Mouse (Mus musculus) cortical plate, adult 2 months (tissue): Measurements from ENCODE around the gene Robo1. TPM values are rescaled to one million over a fixed set of nuclear protein-coding genes. Genes with fewer than 3 reads are reported as not detected.

Experiments used
- H3K27ac ChIP-seq: fragments of 200-500 bp; 2 replicates; pipeline ENCODE4 v1.5.1; 2012; ENCODE audit warnings: low read length, control low read depth, inconsistent platforms; ENCODE audit not compliant: insufficient read depth
- H3K4me1 ChIP-seq: fragments of 200-500 bp; 2 replicates; pipeline ENCODE4 v1.6.1; 2011; ENCODE audit warnings: low read length; ENCODE audit not compliant: control insufficient read depth, insufficient read depth
- H3K4me3 ChIP-seq: fragments of 200-500 bp; 2 replicates; pipeline ENCODE4 v1.5.1; 2011; ENCODE audit warnings: mild to moderate bottlenecking, low read length, control low read depth; ENCODE audit not compliant: insufficient read depth
- CTCF ChIP-seq: fragments of 200-500 bp; IDR thresholded peaks from 2 replicates; pipeline ENCODE4 v1.5.1; 2011; ENCODE audit warnings: mild to moderate bottlenecking, control low read depth, low read length; ENCODE audit not compliant: insufficient read depth; ENCODE audit errors: extremely low read depth
- POLR2A ChIP-seq: fragments of 200-500 bp; IDR thresholded peaks from 2 replicates; pipeline ENCODE4 v1.6.1; 2011; ENCODE audit warnings: mild to moderate bottlenecking, low read length, control low read depth; ENCODE audit not compliant: insufficient read depth; ENCODE audit errors: extremely low read depth
- polyA plus RNA-seq: library from polyadenylated mRNA; depleted of rRNA; stranded (reverse); fragments of >200 nt; gene quantifications from 2 replicates; pipeline ENCODE4 v1.2.3, GENCODE M21; 2012

The Robo1 gene
- polyA plus RNA-seq, 1 experiment: 14.1 TPM

DNA sequence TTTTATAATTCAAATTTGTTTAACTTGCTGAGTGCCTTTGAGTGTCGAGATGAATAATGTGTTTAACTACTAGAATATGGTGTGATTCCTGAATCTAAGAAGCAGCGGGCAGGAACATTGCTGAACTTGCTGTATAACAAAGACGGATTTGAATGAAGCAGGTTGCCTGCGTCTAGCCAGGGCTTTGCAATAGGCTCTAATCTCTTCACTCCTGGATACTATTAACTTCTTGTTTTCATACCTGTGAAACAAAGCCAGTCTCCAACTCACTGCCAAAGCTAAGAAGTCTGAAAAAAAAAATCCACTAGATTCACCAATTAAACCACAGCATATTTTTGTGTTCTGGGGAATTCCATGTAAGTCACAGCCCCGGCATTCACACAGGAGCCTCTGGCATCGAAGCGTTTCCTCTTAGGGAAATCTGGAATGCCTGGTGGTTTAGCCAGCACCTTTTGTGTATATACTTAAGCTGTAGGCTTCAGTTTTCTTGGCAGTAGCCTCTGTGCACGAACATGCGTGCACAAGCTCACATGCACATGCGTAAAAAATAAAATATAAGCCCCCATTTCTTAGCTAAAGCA lies 687.9 kb downstream of the Robo1 start:
- TF ChIP-seq POLR2A: no peak
- no peak for TF ChIP-seq CTCF
- no peaks in the 10 kb centered on the region; the same call in 1 of the 2 replicates for H3K4me1 ChIP-seq
- H3K4me3 ChIP-seq: no peak overlapping the region
- H3K27ac ChIP-seq: no peak overlapping the region

DNA sequence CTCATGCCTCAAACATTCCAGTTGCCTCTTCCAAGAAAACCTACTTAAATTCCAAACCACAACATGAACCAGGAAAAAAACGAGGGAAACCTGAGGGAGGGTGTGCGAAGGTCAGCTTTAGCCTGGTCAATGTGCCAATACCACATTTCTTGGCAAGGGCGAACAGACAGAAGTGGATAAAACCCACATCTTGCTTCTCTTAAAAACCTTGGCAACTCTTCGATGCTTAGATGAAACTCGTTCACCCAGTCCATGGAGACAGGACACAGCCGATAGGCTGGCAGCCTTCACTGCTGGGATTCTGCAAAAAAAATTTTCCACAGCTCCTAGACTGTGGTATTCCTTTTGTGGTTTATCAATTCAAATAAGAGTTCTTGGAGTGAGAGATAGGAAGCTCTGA lies 690.6 kb downstream of the Robo1 start:
- no peak for TF ChIP-seq POLR2A
- no peak for TF ChIP-seq CTCF
- no peaks in the 10 kb centered on the region; the same call in 1 of the 2 replicates for H3K4me1 ChIP-seq
- H3K4me3 ChIP-seq: no peak overlapping the region
- no peak overlapping the region for H3K27ac ChIP-seq

DNA sequence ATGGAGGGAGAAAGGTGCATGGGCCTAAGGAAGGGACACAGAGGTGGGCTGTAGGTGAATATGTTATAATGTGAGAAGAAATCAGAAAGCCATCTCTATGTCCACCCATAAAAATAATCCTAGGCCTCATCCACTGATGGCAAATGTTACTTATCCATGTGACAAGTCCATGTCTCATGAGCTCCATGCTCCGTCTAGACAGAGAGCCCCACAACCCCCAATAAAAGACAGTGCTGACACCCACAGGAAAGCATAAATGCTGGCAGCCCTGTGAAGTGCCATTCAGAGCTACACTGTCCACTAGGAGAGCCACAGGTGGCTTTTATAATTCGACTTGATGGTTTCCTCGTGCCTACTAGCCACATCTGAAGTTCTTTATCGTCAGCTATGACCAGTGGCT lies 694.6 kb downstream of the Robo1 start:
- no peak overlapping the region for H3K4me3 ChIP-seq

DNA sequence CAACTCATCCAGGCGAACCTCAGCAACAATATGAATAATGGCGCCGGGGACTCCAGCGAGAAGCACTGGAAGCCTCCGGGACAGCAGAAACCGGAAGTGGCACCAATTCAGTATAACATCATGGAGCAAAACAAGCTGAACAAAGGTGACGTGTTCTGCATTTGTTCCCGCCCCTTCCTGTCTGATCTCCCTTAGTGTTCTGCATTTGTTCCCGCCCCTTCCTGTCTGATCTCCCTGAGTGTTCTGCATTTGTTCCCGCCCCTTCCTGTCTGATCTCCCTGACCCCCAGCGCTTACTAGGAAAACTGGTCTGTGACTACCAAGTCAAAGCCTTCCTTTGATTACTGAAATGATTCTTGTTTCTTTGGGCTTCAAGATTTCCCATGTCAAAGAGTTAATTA lies 696.5 kb downstream of the Robo1 start:
- no peak overlapping the region for H3K27ac ChIP-seq
- no peak for TF ChIP-seq CTCF
- TF ChIP-seq POLR2A: no peak
- H3K4me1 ChIP-seq: no peaks in the 10 kb centered on the region
- H3K4me3 ChIP-seq: no peak overlapping the region

More for the DNA sequence above, 694.6 kb downstream of the Robo1 start:
- Histone ChIP-seq H3K27ac (no peak overlapping the region), H3K4me1 (no peaks in the 10 kb centered on the region)
- TF ChIP-seq POLR2A (no peak), CTCF (no peak)

DNA sequence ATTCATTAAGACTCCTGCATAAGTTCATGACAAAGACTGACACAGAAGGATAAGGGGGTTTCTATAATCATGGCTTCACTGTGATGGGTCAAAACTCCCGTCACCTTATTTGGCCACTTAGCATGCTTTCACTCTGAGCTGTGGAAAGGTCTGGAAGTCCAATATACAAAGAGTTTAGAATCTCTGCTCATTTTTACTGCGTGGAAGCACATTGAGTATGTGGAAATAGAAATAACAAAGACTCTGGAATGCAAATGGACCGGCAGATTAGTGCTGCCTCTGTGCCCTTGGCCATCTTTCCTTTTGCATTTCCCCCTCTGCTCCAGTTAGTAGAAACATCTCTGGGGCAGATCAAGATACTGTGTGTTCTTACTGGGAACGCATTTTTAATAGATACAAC lies 697.7 kb downstream of the Robo1 start:
- TF ChIP-seq POLR2A (no peak), CTCF (no peak)
- no peak overlapping the region for H3K27ac ChIP-seq
- H3K4me1 ChIP-seq: no peaks in the 10 kb centered on the region
- H3K4me3 ChIP-seq: no peak overlapping the region

DNA sequence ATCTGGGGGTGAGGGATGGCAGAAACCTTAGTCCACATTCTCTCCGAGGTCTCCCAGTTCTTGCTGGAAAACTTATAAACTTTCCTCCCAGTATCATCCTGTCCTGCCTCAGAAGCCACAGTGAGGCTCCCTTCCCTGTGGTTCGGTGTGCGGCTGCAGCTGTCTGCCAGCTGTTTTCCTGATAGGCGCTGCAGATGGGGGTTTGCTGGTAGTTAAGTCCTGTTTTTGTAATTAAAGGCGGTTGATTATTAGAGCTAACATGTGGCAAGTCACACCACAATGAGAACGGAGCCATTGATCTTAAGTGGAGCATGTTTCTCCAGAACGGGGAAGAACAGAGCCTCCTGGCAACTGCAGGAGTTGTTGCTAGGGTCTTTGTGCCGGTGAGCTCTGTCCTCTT lies 699.3 kb downstream of the Robo1 start:
- no peak overlapping the region for H3K27ac ChIP-seq
- no peak overlapping the region for H3K4me3 ChIP-seq
- H3K4me1 ChIP-seq: no peaks in the 10 kb centered on the region
- no peak for TF ChIP-seq POLR2A

DNA sequence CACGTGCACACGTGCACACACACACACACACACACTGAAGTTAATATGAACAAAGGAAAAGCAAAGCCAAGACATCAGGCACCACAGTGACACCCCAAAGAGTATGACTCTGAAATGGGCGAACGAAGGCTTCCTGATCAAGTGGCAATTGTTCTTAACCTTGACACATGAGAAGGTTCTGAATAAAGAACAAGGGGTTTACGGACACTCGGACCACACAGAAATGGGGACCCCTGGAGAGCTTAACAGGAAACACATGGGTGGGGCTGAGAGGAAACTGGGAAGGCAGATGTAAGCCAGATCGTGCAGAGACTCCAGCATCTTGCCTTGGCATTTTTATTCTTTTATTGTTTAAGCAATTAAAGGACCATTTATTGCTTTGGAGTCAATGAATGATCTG lies 703.2 kb downstream of the Robo1 start:
- peaks cover 3% of the 10 kb centered on the region; the same call in 1 of the 2 replicates for H3K4me1 ChIP-seq
- TF ChIP-seq CTCF: no peak
- no peak for TF ChIP-seq POLR2A
- no peak overlapping the region for H3K27ac ChIP-seq
- H3K4me3 ChIP-seq: no peak overlapping the region

DNA sequence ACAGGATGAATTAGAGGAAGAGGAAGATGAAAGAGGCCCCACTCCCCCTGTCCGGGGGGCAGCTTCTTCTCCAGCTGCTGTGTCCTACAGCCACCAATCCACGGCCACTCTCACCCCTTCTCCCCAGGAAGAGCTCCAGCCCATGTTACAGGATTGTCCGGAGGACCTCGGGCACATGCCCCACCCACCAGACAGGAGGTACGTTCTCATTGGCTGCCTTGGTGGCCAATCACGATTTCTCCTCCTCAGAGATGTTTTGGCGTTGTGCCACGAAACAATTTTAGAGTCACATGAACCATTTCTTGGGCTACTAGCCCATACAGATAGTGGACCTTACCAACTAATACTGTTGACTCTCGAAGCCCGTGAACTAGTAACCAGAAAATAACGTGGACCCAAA lies 704.8 kb downstream of the Robo1 start:
- Histone ChIP-seq H3K4me1 (peaks cover 3% of the 10 kb centered on the region; the same call in 1 of the 2 replicates), H3K27ac (no peak overlapping the region), H3K4me3 (no peak overlapping the region)
- no peak for TF ChIP-seq CTCF
- no peak for TF ChIP-seq POLR2A

DNA sequence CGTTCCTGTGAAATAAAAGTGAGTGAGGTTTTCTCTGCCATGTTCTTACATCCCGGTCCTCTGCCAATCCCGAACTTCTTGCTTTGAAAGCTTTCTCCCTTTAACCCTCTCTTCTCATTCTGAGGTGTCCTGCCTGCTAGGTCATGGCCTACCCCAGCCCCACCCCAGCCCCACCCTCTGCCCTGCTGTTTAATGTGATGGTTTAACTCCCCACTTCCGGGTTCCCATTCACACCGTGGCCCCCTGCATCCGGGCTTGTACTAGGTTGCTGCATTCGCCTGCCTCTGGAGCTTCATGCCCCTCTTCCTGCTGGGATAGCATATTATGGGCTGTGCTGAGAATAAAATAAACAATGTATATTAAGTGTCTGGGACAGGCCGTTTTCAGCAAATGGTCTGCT lies 706.4 kb downstream of the Robo1 start:
- TF ChIP-seq CTCF (no peak), POLR2A (no peak)
- Histone ChIP-seq H3K4me1 (peaks cover 3% of the 10 kb centered on the region; the same call in 1 of the 2 replicates), H3K27ac (no peak overlapping the region), H3K4me3 (no peak overlapping the region)

DNA sequence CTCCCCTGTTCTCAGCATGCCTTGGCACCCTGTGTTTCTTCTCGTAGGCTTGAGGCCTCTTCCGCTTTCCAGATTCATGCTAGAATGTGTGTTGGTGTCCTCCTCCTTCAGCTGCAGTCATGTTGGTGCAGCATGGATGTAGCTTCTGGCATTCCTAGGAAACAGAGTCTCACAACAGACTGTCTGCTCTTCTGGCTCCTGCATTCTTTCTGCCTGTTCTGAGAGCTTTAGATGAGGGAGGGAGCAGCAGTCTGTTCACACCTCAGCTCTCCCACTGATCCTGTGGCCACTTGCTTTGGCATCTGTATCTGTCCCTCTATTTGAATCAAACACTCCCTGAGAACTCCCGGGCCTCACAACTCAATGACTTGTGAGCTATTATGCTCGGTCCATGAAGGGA lies 707.9 kb downstream of the Robo1 start:
- no peak for TF ChIP-seq POLR2A
- TF ChIP-seq CTCF: no peak
- Histone ChIP-seq H3K4me3 (no peak overlapping the region), H3K4me1 (peaks cover 3% of the 10 kb centered on the region; the same call in 1 of the 2 replicates), H3K27ac (no peak overlapping the region)

DNA sequence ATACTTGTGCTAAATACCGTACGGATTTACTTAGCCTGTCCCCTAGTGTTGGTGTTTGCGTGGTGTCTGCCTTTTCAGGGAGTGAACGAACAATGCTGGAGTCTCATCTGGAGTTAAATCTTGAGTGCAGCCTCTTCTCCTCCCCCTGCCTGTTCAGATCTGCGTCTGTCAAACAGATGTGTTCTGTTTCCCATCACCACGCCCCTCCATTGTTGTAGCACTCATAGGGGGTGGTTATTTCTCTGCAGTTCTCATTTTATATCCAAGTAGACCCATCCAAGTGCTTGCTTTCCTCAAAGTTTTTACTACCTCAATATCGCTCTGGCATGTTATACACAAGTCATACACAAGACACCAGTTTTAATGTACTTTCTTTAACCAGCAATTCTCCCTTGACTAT lies 708.7 kb downstream of the Robo1 start:
- Histone ChIP-seq H3K27ac (no peak overlapping the region), H3K4me1 (peaks cover 3% of the 10 kb centered on the region; the same call in 1 of the 2 replicates), H3K4me3 (no peak overlapping the region)
- TF ChIP-seq POLR2A: no peak
- no peak for TF ChIP-seq CTCF
